20 mouse cellular contexts compared by ENCODE assay signal in the genomic region with DNA sequence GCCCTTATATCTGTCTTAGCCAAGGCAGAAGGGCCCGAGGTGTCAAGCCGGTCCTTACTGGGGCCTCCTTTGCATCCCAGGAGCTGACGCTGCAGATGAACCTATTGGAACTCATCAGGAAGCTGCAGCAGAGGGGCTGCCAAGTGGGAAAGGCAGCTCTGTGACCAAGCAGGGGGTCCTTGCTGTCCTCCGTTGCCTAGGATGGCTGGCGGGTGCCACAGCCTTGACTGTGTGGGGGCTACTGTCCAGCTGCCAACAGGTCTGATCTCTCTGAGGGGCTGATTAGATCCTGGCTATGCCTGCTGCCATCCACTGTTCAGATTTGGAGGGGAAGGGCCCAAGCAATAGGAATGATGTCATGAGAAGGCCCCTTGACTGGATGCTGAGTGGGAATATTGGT. TPM values are rescaled to one million over a fixed set of nuclear protein-coding genes. Genes with fewer than 3 reads are reported as not detected.
DNase-seq lines count a peak whose midpoint lies in the region; ATAC-seq lines count a peak whose summit lies in the region.
"Had no signal": no experiment of that assay in that cellular context is flagged by ENCODE, and none has a peak within 500 bp of the region (broad histone marks: within the 10 kb centered on the region; RNA-seq: fewer than 3 reads in every experiment).

No protein-coding gene starts in this region.

- H3K4me1 ChIP-seq in hindbrain, embryonic 12.5 days = peaks cover 15% of the 10 kb centered on the region
- no peaks in the 10 kb centered on the region; the same call in 1 of the 2 replicates for H3K4me1 ChIP-seq in hindbrain, embryonic 11.5 days (replicated peaks; ENCODE audit: control insufficient read depth, insufficient read depth, low read length)

- H3K4me2 ChIP-seq in hindbrain, embryonic 12.5 days (replicated peaks) = no peak overlapping the region
- H3K4me2 ChIP-seq in hindbrain, embryonic 11.5 days (replicated peaks; ENCODE audit: low read depth, low read length) = no peak overlapping the region
- H3K4me2 ChIP-seq: embryonic facial prominence, embryonic 15.5 days; heart, embryonic 11.5 days; heart, embryonic 15.5 days had no signal

- no peak for DNase-seq in hindbrain, embryonic 11.5 days (ENCODE audit: low spot score)
- peak; percentile 21 for DNase-seq in kidney, adult 9 months
- no peak for DNase-seq in kidney, postnatal 14 days
- peak; percentile 2 for DNase-seq in thymus, postnatal 25 days
- DNase-seq in thymus, adult 18-20 months = no peak
- DNase-seq: adrenal gland, adult 2 months; adrenal gland, postnatal 25 days; cerebellum, adult 2 months; cerebellum, postnatal 10 days; embryo, embryonic 11 days; gastrocnemius, postnatal 10 days; heart, adult 2 months had no signal

- H3K36me3 ChIP-seq in hindbrain, embryonic 12.5 days = peaks cover 60% of the 10 kb centered on the region
- 0 out of 2 replicates have a peak, but pooled peaks cover 7% of the 10 kb centered on the region for H3K36me3 ChIP-seq in hindbrain, embryonic 11.5 days (ENCODE audit: control insufficient read depth, insufficient read depth, low read length)

- no peaks in the 10 kb centered on the region for H3K27me3 ChIP-seq in hindbrain, embryonic 12.5 days
- no peaks in the 10 kb centered on the region for H3K27me3 ChIP-seq in hindbrain, embryonic 11.5 days (ENCODE audit: control insufficient read depth, insufficient read depth, low read length)
- H3K27me3 ChIP-seq: embryonic facial prominence, embryonic 15.5 days; heart, embryonic 15.5 days had no signal

- no peaks in the 10 kb centered on the region for H3K9me3 ChIP-seq in hindbrain, embryonic 12.5 days (replicated peaks)
- no peaks in the 10 kb centered on the region for H3K9me3 ChIP-seq in hindbrain, embryonic 11.5 days (ENCODE audit: control insufficient read depth, low read length)
- H3K9me3 ChIP-seq: embryonic facial prominence, embryonic 15.5 days; forebrain, embryonic 10.5 days; heart, embryonic 15.5 days; hindbrain, embryonic 10.5 days had no signal

- no peak overlapping the region for H3K27ac ChIP-seq in hindbrain, embryonic 12.5 days
- H3K27ac ChIP-seq in hindbrain, embryonic 11.5 days (ENCODE audit: low read depth, low read length) = no peak overlapping the region
- H3K27ac ChIP-seq: embryonic facial prominence, embryonic 15.5 days; forebrain, embryonic 10.5 days; heart, adult 2 months; heart, embryonic 15.5 days; hindbrain, embryonic 10.5 days had no signal

- WGBS in hindbrain, embryonic 12.5 days = 94% methylated on average over 5 of the region's 5 CpGs
- WGBS in hindbrain, embryonic 11.5 days = 90% methylated on average over 5 of the region's 5 CpGs

- ATAC-seq in hindbrain, embryonic 12.5 days (ENCODE audit: low FRiP score) = no peak
- ATAC-seq in hindbrain, embryonic 11.5 days (ENCODE audit: low FRiP score) = no peak
- ATAC-seq: forebrain, embryonic 16.5 days had no signal

- H3K9ac ChIP-seq in hindbrain, embryonic 12.5 days = 0 out of 2 replicates have a peak overlapping the region, but pooled peaks have one; percentile 13
- H3K9ac ChIP-seq in hindbrain, embryonic 11.5 days (ENCODE audit: low read depth, low read length) = no peak overlapping the region
- H3K9ac ChIP-seq: embryonic facial prominence, embryonic 15.5 days; heart, embryonic 15.5 days had no signal

- no peak overlapping the region for H3K4me3 ChIP-seq in hindbrain, embryonic 12.5 days
- no peak overlapping the region for H3K4me3 ChIP-seq in hindbrain, embryonic 11.5 days (ENCODE audit: low read depth, low read length)
- H3K4me3 ChIP-seq: embryonic facial prominence, embryonic 15.5 days; erythroblast, embryonic 14.5 days; forebrain, embryonic 10.5 days; heart, adult 2 months; heart, embryonic 15.5 days; hindbrain, embryonic 10.5 days had no signal

RNA-seq across cellular contexts. Expression of a gene that starts 18.1 kb away (rescaled TPM):
- 132 and 139 TPM in 2 replicates for polyA plus RNA-seq in hindbrain, embryonic 12.5 days (2016; fragmentation: Nextera tagmentation; extraction: Ambion mirVana)
- 128 and 130 TPM in 2 replicates for polyA plus RNA-seq in hindbrain, embryonic 11.5 days (2014; fragmentation: Nextera tagmentation; extraction: Ambion mirVana)

RNA-seq across cellular contexts. Expression of a gene that starts 19.2 kb away (rescaled TPM):
- polyA plus RNA-seq in hindbrain, embryonic 12.5 days (2016; fragmentation: Nextera tagmentation; extraction: Ambion mirVana) = 5.9 and 7.0 TPM in 2 replicates
- polyA plus RNA-seq in hindbrain, embryonic 11.5 days (2014; fragmentation: Nextera tagmentation; extraction: Ambion mirVana) = 7.8 and 8.3 TPM in 2 replicates

RNA-seq across cellular contexts. Expression of a gene that starts 56.6 kb away (rescaled TPM):
- polyA plus RNA-seq in hindbrain, embryonic 12.5 days (2016; fragmentation: Nextera tagmentation; extraction: Ambion mirVana) = 7.8 and 8.0 TPM in 2 replicates
- polyA plus RNA-seq in hindbrain, embryonic 11.5 days (2014; fragmentation: Nextera tagmentation; extraction: Ambion mirVana) = 3.3 and 3.4 TPM in 2 replicates

Comparison
In these comparisons a context has a peak if more than half of its experiments do, and no peak if none do; other contexts are left out.
1. DNase-seq: peak in kidney, adult 9 months (single experiment) and thymus, postnatal 25 days (single experiment); none in hindbrain, embryonic 11.5 days (single experiment), kidney, postnatal 14 days (single experiment) and thymus, adult 18-20 months (0 of 2).